Mouse (Mus musculus) erythroblast, embryonic 14.5 days (primary cell): ENCODE measurements at regions not wholly inside any gene's neighbourhood (a gene's known extent, or its start where the extent isn't known, plus 50 kb on each side); places are given as distances from the start of the nearest gene placed in this dataset.

ENCODE experiments used
- GATA1 ChIP-seq: IDR thresholded peaks from 2 replicates; pipeline ENCODE4 v1.6.1; 2012; ENCODE audit warnings: low read length, inconsistent platforms, mixed read lengths
- TAL1 ChIP-seq: IDR thresholded peaks from 3 replicates; pipeline ENCODE4 v1.6.1; 2012; ENCODE audit warnings: low read length, inconsistent platforms, mixed read lengths

DNA sequence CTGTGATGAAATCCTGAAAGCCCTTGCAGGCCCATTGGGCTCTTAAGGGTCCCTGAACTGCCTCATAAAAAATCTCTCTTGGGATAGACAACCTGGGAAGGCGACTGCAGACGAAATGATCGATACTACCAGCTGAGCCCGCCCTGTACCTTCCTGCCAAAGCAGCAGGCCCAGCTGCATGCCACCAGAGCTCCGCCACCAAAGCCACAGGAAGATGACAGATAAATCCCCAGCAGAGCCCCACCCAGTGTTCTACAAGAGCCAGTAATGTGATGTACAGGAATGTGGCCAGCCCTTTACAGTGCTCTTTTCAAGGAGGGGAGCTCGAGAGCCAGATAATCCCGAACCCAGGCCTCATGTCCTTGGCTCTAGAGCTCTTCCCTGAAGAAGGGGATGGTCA, 183.7 kb upstream of the Prok2 start:
- TF ChIP-seq GATA1 (no peak), TAL1 (no peak)
